Mouse (Mus musculus) heart, adult 11 months (tissue): Measurements from ENCODE around the gene Olfr810.

Experiments
- DNase-seq: peaks from one replicate; pipeline ENCODE4 v3.0.0; 2022

Gene Olfr810

DNA sequence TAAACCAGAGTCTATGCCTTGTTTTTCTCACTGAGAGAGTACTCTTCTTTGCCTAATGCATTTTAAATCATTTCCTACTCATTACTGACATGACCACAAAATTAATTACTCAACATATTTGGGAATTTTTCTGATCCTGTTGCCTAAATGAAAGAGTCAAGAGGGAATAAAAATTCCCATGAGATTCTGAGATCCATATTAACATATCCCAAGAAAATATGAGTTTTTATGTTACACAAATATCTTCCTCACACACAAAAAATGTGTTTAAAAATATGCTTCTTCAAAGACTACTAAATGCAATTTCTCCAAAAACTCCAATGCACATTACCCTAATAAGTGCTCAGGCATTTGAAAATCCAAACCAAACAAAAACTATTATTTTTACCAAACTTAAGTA, at the start of gene Olfr810:
TSS of gene Olfr810 (minus strand) at position 101 of the 400 bp plus-strand sequence.
- DNase-seq: no peak

- no peak for DNase-seq
These were observed 9.6 kb upstream of the Olfr810 start, which contains the start of gene Olfr811 for GRCm38 (mm10) chr10:129804296-129804695. Olfr811 (minus strand) TSS chr10:129804396.

GRCm38 (mm10) chr10:129778123-129778522, 16.6 kb downstream of the Olfr810 start:
- DNase-seq: peak; percentile 69

GRCm38 (mm10) chr10:129774338-129774737, 20.4 kb downstream of the Olfr810 start, which contains the start of gene Olfr809:
Olfr809 (plus strand) TSS chr10:129774638.
- no peak for DNase-seq

DNA sequence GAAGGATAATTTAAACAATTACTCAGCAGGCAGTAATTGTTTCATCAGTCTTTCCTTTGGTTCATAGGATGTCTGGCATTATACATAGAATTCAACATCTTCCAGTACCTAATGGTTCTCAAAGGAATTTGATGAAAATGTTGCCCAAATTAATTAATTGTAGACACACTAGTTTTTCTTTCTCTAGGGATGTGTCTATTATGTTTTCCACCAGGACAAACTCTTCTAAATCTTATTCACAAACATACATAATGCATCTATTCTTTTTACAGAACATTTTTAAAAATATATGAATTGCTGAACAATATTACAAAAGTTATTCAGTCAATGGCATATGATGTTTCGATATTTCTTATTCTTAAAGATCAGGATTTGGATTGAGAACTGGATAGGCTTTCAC, 29.5 kb downstream of the Olfr810 start, which contains the start of gene Olfr808:
TSS of gene Olfr808 (plus strand) at position 301 of the 400 bp plus-strand sequence.
- DNase-seq: no peak

DNA sequence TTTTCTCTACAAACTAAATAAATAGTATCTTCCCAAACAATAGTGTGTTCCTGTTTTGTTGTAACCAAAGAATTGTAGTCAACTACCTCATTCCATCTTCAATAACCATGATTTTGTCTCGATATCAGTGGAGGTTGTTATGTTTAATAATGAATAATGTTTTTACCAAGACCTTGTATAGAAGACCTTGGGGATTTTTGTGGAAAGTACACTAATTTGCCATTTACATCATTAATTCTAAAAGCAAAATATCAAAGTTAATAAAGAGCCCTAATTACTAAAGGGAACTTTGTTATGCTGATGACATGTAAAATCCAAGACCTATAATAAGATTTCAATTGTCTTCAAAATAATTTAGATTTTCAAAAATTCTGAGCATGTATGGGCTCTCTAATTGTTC, 37.0 kb downstream of the Olfr810 start, which contains the start of gene Olfr807:
TSS of gene Olfr807 (minus strand) at position 101 of the 400 bp plus-strand sequence.
- no peak for DNase-seq

GRCm38 (mm10) chr10:129741821-129742220, 52.9 kb downstream of the Olfr810 start, which contains the start of gene Olfr806:
Olfr806 (minus strand) TSS chr10:129741921.
- DNase-seq: no peak
